Mouse (Mus musculus) ovary, postnatal 14 days (tissue): ENCODE measurements around the gene Scaf1.

Source experiments
- DNase-seq: peaks from one replicate; pipeline ENCODE4 v3.0.0; 2022; ENCODE audit warnings: low spot score

Gene Scaf1

DNA sequence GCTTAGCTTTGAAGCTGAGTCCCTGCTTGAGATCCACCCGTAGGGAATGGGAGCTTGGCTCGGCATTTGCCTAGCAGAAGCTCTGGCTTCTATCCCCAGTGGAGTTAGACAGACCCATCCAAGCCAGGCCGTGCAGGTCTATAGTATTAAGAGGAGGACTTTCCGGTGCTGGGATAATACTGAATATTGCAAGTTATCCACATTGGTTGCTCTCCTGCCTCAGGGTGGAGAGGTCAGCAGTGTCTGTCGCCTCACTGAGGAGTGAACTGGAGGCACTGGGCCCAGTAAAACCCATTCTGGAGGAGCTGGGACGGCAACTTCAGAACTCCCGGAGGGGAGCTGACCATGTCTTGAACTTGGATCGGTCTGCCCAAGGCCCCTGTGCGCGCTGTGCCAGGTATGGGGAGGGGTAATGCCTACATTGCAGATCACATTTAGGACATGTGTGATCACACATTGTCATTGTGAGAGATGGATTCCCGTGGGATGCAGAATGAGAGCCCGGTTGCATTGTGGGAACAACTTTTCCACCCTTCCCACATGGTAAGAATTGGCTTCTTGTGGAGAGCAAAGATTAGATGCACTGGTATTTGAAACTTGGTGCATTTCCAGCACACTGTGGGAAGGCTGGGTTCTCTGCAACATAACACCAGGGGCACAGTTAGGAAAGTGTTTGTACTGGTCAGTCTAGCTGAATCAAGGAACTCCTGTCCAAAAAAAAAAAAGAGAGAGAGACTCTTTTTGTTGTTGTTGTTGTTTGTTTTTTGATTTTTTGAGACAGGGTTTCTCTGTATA is 61.9 kb downstream of the Scaf1 start:
- no peak for DNase-seq

GRCm38 (mm10) chr7:44953561-44953960 is 62.6 kb downstream of the Scaf1 start:
- DNase-seq: no peak
